Mouse (Mus musculus) gastrocnemius, postnatal 4 days (tissue): ENCODE data around the gene Phf21b. TPM values are rescaled to one million over a fixed set of nuclear protein-coding genes. Genes with fewer than 3 reads are reported as not detected.
A peak's percentile ranks its signal among the peaks of the same experiment; 100 is the strongest.

Experiments used
- DNase-seq, 2 experiments: peaks; one replicate each; pipeline ENCODE4 v3.0.0; 2021 to 2022; ENCODE audit warnings: low spot score in 2 of 2, mixed read lengths in 2 of 2
- total RNA-seq, 2 experiments: library from RNA; stranded (reverse); gene quantifications; 2 replicates each; pipeline ENCODE4 v1.2.3; 2021

The Phf21b gene
- total RNA-seq, 2 experiments from 2014 or later, result 0.57 to 2.1 TPM

DNA sequence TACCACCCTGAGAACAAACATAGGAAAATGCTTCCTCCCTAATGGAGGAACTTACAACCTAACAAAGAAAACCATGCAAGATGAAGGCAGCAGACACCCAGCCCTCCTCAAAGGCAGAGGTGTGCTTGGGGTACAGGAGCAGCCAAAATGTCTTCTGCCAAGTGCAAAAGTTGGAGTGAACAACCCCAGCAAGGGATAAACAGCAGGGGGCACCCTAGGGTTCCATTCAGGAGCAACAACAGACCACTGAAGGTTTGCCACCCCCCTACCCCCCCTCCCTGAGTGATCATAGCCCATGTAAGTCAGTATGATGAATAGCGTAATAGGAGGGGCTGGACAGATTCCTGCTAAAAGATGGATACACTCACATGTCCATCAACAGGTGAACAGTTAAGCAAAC lies 5.5 kb downstream of the Phf21b start:
- DNase-seq, result no peak

DNA sequence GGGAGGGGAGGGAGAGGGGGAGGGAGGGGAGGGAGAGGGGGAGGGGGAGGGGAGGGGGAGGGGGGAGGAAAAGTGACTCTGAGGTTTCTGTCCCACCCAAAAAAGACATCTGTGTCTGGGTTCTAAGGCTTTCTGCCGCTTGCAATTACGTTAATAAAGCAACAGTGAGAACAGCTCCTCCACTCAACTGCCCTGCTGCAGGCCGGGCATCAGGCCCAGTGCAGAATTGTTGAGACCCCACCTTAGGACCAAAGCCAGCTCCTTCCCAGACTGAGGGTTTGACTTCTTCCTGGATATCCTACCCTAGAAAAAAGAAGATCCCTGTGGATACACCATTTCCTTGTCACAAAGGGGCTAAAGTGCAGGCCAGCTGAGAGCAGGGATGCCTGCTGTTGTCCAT lies 9.6 kb downstream of the Phf21b start:
- no peak for DNase-seq

DNA sequence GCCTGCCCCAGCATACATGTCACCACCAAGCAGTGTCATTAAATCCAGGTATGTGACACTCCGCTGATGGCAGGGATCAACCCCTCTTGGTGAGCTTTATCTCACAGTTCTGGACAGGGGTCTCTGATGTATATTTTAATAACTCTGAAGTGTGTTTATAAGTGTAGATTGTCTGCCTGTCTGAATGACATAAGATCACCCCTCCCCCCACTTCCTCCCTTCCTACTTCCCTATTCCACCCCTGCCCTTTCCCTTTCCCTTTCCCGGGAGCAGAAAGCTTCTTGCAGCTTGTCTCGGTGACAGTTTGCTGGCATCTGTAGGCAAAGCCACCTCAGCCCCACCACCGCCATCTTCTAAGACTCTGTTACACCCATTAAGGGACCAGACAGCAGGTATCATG lies 11.0 kb downstream of the Phf21b start:
- DNase-seq, result no peak

DNA sequence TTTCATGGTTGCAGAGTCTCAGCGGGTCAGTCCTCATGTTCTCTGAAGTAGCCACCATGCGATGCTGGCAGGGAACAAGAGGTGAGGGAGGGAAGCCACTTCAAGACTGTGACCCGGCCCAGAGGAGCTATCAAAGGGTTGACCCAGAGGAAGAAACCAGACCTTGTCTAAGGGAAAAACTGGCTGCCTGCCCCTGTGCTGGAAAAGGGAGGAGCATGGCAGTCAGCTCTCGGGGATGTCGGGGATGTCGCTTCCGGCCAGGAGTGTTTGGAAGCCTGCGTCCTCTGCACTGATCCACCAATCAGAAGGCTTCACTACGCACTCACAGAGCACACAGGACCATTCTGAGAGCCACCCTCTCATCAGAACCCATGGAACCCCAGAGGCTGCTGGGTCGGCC lies 12.8 kb downstream of the Phf21b start:
- DNase-seq, result no peak

DNA sequence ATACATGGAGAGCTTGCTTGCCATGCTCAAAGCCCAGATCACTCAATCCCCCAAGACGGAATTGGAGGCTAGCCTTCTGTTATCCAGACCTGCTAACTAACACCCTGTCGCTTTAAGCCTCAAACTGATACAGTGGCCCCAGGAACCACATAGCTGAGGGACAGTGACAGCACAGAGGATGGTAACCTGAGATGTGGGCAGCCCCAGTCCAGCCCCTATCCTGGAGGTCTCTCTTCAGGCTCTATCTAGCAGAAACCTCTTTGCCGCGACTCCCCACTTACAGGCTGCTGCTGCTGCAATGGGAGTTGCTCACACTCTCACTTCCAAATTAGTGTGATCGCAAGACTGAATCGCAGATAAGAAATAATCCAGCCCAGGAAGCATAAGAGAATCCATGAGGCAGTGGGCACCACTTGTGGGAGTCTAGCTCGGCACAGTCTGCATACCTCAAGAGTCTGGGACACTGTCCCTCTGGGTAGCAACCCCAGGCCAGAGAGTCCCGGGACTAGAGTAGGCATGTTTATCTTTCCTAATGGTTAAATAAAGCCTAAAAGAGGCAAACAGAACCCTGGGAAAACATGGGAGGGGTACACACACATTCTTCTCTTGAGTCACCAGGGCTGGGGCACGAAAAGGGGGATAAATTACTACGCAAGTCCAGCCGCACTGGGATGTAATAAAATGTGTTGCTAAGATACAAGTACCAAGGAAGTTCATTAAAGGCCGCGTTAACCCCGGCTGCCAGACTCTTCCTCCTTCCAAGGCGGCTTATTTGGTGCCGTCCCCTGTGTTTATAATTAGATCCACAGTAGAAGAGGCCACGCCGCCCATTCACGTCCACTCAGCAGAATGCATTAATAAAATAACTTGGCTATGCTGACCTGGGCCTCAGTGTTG lies 13.7 kb downstream of the Phf21b start:
- no peak for DNase-seq

DNA sequence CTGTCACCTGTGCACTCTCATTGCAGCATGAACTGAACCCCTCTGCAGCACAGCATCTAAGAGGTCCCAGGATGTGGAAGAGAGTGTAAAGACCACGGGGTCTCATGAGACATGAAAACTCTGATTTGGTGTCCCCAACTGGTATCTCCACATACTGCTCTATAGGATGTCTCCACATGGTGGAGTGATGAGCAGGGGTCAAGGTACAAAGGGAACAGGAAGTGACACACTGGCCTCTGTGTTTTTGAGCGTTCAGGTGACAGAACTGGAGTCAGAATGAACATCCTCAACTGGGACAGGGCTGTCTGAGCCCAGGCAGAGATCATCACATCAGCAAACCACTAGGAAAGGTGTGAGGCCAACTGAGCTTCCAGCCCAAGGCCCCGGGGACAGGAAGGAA lies 15.3 kb downstream of the Phf21b start:
- no peak for DNase-seq

DNA sequence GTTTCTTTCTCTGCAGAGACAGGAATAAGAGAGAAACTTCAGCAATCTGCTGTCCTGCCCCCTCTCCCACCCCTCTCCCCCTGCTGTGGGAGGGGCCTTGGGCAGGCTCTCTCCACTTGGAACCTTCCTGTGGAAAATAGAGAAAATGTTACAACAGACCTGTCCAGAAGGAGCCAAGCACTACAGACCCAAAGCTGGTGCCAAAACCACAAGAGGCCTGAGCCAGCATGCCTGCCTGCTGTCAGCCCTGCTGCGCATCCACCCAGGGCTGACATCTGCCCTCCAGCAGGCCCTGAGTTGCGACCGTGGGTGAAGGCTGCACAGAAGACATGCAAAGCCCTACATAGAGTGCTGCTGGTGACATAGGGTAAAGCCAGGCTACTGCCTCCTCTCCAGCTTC lies 16.3 kb downstream of the Phf21b start:
- DNase-seq, result no peak

DNA sequence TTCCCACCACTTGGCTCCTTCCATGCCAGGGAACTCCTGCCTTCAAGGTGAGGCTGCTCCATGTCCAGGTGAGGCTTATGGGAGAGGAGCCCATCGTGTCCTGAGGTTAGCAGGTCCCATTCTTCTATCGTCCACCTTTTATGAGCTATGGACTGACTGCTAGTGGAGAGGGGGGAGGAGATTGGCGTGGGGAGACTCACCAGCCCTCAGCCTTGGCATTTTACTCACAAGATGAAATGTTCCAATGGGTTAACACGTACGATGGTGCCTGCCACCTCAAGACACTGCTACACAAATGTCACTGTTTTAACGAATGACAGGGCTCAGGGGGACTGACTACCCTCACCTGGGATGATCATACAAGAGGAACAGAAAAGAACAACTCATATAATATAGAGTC lies 18.0 kb downstream of the Phf21b start:
- no peak for DNase-seq

DNA sequence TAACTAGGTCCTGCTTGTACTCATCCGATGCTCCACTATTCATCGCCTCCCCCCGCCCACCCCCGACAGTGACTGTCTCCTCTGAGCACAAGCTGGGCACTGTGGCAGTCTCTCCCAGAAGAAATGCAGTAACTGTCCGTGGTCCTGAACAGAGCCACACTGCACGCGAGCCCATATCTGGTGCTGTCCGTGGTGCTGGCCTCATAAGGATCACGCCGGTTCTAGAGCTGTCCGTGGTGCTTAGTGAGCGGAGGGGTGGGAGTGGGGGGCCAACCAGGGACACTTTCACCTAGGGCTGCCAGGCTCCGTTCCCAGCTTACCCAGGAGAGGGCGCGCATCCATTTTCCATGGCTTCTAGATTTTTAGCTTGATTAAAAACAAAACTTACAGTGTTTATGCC lies 26.4 kb downstream of the Phf21b start:
- peak; percentile 75 to 91 for DNase-seq

DNA sequence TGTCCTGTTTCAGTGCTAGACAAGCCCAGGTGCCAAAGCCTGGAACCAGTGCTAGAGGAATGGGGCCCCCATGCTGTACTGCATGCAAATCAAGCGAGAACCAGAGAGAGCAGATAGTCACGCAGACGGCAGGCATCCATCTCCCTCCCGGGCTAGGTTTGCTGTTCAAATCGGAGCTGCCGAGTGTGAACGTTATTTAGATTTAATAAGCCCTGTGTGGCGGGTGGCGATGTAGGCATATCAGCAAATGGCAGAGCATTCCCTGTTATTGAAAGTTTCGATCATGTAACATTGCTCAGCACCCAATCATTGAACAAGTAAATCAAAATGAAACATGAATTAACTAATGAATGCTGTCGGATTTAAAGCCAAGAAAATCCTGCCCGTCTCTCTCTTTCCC lies 27.2 kb downstream of the Phf21b start:
- DNase-seq, result no peak

DNA sequence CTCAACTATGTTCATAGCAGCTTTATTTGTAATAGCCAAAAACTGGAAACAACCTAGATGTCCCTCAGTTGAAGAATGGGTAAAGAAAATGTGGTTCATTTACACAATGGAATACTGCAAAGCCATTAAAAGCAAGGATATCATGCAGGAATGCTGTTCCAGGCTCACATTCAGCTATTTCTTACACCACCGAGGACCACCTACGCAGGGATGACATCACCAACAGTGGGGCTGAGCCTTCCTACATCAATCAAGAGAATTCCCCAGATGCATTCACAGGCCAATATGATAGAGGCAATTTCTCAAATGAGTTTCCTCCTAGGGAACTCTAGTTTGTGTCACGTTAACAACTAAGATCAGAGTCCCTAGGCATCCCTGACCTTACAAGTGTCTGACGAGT lies 32.8 kb downstream of the Phf21b start:
- no peak for DNase-seq

DNA sequence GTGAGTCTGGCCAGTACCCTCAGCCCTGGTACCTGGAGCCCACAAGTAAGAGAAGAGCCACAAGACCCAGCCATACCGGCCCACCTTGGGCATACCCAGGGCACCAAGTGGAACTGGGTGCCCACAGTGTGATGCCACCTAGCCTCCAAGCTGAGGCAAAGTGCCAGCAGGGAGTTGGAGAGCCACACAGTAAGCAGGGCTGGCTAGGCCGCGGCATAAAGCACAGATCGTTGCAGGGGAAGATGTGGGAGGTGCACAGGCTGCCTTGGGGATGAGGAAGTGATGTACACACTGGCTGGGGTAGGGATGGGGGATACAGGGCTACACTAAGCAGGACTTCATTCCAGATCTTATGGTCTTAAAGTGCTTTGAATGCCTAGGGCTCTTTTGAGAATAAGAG lies 35.0 kb downstream of the Phf21b start:
- DNase-seq, result no peak

DNA sequence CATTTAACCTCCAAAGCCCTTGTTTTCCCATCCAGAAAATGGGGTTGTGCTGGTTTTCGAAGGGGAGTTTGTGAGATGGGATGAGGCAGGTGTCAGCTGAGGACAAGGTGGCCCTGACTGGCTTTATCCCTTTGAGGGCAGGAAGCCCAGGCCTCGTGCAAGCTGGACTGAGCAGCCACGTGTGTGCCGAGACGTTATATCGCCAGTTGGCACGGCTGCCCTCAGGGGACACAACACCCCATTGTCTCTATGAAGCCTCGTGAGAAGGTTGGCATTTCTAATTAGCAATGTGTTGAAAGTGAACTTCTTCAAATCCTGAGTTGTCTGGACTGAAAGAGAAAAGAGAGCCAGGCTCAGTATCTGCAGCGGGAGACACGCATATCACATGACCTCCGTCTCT lies 37.6 kb downstream of the Phf21b start:
- DNase-seq, result no peak

DNA sequence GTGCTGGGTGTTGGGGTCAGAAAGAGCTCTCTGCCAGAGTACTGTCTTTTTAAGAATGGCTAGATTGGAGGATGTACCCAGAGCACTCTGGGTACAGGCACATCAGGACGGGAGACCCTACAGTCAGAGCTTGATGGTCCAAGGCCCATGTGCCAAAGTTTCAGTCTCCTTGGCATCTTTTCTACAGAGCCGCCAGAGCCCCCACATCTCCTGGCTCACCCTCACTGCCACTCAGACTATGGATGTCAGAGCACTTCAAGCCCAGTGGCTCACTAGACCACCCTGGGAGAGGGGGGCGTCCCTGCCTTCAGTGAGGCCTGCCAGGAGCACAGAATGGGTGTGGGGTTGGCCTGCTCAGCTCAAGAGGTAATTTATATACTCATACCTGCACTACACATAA lies 38.3 kb downstream of the Phf21b start:
- no peak for DNase-seq

DNA sequence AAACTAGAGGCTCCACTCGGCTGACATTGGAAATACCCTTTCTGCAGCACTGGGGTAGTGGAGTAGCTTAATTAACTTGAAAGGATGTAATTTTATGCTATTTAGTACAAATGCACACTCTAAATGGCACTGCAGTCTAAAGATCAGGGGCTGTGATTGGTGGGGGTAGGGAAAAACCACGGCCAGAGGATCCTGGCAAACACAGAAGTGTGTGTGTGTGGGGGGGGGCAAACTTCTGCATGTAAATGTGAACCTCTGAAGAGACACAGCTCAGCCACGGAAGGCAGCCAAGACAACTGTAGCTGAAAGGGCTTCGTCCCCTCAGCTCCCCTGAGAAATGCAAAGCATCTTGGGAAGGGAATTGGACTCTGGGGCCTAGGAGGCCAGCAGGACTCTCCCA lies 40.7 kb downstream of the Phf21b start:
- DNase-seq, result no peak

DNA sequence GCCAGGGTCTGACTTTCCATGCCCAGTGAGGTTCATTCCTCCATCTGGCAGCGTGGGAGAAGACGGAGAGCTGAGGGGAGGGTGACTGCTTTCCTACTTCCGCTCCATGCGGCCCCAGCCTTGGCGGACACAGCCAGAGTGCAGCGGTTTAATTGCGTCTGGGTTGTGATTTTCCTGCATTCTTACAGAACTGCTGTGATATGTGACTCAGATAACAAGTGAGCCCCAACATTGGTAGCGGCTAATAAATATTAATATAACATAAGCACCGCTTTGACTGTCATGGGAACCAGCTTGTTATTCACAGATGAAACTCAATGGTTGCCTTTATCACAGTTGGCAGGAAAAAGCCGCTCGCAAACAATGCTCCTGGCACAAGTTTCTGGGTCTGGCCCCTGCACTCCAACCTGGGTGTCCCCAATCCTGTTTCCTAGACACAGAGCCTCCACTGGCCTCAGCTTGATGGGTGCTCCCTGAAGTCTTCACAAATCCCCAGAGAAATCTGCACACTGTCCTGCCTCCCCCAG lies 43.0 kb downstream of the Phf21b start:
- DNase-seq, result no peak

DNA sequence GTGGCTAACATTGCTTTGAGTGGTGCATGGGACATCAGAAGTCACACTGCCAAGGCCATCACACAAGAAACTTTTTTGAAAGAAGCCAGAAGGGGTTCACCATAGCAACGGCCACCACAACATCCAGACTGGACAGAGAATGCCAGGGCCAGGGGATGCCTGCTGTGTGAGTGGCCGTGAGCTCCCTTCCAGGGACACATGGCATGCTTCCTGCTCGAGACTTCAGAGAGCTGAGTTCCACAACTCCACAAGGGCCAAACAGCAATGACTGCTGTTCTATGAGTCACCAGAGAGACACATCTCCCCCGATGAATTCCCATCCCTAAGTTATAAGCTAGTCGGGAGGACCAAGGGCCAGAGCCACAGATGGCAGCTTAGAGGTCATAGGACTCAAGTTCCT lies 44.7 kb downstream of the Phf21b start:
- no peak for DNase-seq

DNA sequence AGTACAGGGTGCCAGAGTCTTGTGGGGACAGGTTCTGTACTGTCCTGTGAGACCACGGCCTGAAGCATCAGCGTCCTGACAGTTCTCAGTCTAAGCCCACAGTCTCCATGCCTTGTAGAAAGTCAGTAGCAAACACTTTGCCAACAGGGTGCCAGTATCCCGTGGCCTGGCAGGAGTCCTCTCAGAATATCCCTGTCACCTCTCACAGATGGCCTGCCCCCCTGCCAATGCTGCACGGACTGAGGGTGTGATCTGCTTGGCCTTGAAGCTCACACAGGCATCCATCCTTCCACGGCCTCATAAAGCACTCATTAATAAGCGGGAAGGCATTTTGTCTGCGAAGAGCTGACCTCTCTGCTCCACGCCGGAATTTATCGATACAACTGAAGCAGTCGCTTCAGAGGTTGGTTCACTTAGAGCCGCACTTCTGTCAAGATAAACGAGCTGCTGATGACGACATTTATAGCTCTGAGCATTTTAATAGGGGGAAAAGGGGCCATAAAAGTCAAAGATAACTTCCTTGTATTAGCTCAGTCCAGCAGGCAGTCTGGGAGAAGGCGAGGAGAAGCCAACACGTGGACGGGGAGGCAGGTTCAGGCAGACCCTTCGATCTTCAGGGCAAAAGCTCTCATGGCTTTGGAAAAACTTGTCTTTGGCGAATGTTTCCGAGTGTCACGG lies 46.4 kb downstream of the Phf21b start:
- DNase-seq, result no peak

DNA sequence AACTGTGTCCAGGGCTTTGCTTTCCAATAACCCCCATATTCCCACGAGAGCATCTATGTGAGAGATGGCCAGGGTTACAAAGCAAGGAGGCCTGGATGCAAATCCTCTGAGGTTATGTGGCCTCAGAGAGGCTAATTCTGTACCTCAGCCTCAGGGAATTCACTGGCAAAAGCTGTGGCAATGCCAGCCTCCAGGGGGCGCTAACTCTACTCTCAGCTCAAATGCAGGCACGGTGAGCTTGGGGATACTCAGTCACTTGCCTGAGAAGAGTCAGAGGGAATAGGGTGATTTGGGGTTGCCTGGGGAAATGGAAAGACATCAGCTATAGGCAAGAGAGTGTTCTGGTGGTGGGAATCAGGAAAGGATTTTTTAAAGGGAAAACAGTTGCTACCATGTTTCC lies 52.2 kb downstream of the Phf21b start:
- DNase-seq, result peak in 1 of 2 experiments; percentile 47

DNA sequence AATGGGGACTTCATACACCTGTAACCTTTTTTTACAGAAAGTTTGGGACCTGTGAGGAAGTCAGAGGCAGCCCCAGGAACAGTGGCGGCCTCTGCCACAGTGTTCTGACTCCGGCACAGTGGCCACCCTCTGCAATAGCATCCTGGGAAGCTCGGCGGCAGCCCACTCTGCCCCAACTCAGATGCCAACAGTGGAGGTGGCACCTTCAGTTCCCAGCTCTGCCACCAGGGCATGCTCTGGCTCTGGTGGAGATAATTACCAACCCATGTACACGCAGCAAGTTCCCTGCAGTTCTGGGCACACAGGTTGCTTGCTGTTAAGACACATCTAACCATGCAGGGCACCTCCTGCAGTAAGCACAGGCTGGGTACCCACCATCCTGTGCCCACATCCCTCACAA lies 55.7 kb downstream of the Phf21b start:
- no peak for DNase-seq

DNA sequence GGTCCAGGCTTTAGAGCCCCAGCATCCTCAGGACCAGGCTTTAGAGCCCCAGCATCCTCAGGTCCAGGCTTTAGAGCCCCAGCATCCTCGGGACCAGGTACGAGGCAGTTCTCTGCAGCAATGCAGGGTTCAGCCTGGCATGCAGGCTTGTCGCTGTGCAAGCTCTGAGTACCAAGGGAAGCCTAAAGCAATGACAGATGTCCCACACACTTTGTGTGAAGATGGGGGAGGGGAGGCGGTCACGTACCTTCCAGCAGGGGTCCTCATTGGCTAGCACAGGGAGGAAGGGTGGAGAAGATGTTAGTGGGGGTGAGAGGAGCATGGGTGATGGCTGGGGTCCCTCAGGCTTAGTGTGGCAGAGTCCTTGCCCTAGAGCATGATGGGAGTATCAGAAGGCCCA lies 62.2 kb downstream of the Phf21b start:
- DNase-seq, result no peak

DNA sequence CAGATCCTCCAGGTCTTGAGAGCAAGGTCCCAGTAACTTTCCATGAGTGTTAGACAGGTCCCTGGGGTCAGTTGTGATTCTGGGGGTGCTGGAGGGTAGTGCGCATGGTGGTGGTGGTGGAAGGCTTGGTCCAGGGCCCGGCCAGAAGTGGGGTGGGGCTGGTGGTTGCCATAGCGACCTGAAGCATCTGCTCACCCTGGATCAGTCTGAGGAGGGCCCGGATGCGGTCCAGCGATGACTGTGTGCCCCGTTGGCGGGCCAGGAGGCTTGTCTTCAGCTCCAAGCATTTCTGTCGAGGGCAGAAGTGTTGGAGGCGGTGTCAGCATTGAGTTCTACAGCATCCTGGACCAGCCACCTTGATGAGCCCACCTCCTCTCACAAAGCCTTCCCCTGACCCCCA lies 68.7 kb downstream of the Phf21b start:
- DNase-seq, result no peak

DNA sequence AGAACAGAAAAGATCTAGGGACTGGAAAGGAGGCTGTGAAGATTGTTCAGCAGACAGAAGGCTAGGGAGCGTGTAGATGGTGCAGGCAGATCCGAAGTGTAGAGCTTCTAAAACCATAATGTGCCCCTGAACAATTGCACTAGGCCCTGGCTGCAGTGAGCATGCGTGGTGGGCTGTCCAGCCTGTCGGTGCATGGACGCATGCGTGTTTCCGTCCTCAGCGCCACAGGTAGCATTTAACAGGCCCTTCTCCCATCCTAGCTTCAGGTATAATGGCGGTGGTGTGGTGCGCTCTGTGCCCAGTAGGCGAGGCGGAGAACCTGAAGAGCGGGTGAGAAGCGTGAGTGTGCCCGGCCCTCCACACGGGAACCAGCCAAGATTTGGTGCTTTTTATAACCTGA lies 71.0 kb downstream of the Phf21b start:
- no peak for DNase-seq
